Mouse (Mus musculus): ENCODE data around the gene Itpka. TPM values are rescaled to one million over a fixed set of nuclear protein-coding genes. Genes with fewer than 3 reads are reported as not detected.

Gene Itpka
- 0.35 TPM in 1 of 2 replicates, not detected in the other for total RNA-seq (2023)

DNA sequence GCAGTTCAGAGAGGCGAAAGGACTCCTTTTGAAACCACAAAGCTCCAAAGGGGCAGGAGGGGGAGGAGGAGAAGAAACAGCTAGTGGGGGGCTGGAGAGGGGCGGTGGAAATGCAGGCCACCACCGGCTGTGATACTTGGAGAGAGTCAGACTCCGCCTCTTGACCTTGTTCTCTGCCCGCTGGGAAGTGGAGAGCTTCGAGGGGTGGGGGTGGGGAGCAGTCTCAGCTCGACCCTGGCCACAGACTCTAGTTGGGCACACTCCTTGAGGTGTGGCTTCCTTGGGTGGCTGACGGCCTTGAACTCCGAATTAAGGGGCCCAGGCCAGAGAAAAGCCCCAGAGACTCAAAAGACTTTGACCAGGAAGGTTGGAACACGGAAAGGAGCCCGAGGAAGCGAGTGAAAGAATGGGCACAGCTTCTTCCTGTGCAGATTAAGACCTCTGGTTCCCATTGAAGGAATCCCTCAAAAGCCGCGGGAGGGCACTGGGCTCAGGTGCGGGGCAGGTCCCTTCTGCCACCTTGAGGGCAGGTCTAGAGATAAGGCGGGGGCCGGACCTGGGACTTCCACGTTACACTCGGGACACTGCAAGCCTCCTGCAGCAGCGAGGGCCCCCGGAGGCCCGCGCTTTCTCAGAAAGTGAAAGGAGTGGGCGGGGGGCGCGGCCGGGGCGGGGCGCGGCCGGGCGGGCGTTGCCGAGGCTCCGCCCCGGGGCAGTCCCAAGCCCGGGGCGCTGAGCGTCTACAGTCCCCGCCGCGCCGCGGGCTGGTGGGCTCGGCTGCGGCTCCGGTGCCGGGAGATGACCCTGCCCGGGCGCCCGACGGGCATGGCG, at the start of gene Itpka:
TSS of gene Itpka (plus strand) at position 757 of the 831 bp plus-strand sequence.

DNA sequence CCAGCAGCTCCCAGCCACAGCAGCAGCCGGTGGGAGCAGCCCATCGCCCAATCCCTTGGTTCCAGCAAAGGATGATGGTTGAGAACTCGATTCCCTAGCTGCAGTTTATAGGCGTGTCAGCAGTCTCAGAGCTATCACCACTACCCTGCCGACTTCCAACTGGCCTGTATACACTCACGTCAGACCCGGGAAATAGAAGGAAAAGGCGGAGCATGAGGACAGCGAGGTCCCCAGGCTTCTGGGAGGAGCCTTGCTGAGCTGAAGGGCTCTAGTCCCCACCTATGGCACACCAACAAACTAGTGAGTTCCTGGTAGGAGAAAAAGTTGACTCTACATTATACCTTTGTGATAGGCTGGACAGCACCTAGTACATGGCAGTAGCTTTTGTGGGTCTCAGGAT, 18.1 kb downstream of the Itpka start, which contains the start of gene Ltk:
TSS of gene Ltk (minus strand) at position 181 of the 400 bp plus-strand sequence.

DNA sequence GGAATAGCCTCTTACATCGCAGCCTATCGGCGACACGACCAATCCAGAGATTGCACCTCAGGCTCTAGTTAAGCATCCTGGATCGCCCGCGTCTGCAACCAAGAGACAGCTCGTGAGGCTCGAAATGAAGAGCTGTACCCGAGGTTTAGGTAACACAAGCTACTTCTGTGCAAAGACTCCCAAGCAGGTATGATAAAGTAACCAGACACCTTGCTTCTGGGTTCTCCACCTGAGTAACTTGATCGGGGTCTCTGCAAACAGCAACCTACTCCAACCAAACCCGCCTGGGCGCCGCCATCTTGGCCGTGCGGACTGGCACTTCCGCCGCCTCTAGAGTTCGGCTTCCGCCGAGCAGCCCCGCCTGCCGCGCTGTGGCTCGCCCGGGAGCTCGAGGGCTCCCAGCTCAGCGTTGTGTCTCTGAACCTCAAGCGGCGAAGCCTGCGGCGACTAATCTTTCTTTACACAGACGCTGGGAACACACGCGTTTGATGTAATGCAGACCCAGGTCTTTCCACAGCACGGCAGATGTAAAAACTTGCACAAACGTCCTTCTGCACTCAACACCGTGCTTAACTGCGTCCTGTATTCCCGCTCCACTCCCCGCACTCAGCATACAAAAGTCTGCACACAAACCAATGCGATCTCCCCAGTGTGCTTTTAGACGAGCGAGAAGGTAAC, 45.2 kb downstream of the Itpka start, which contains the start of gene Rpap1:
TSS of gene Rpap1 (minus strand) at position 332 of the 678 bp plus-strand sequence.

DNA sequence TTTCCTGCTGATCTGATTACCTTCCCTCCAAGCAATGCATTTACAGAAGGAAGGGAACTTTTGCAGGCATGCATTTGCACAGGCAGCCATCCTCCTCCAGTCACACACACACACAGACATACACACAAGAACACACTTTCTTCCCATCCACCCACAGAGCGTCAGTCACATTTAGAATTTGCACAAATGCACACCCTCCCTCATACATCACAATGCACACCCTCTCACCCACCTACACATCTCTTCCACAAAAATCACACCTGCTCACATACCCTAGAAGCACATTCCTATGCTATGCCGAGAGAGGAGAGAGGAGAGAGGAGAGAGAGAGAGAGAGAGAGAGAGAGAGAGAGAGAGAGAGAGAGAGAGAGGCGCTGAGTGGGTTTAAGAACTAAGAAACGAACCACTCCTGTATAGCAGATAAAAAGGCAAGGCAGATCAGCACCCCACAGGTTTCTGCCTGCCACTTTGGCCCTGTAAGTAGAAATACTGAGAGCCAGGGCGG, 55.2 kb downstream of the Itpka start, which contains the start of gene Tyro3:
TSS of gene Tyro3 (plus strand) at position 455 of the 505 bp plus-strand sequence.

Other genes with a start within 250 kb of the Itpka start
- gene Exd1, start 194.7 kb upstream of the Itpka start, total RNA-seq (2023) = 0.38 and 0.64 TPM in 2 replicates
- 216 and 286 TPM in 2 replicates for gene Chp1, start 194.6 kb upstream of the Itpka start, total RNA-seq (2023)
- gene Nusap1, start 124.0 kb upstream of the Itpka start, total RNA-seq (2023) = 26.3 and 30.9 TPM in 2 replicates
- gene Oip5, start 123.9 kb upstream of the Itpka start, total RNA-seq (2023) = 4.9 and 5.5 TPM in 2 replicates
- 7.2 and 8.2 TPM in 2 replicates for gene Ndufaf1, start 79.5 kb upstream of the Itpka start, total RNA-seq (2023)
- gene Rtf1, start 67.3 kb upstream of the Itpka start, total RNA-seq (2023) = 39.4 and 56.0 TPM in 2 replicates
- 0.39 TPM in 1 of 2 replicates, not detected in the other for gene Ltk, start 18.1 kb downstream of the Itpka start, total RNA-seq (2023)
- gene Rpap1, start 45.2 kb downstream of the Itpka start, total RNA-seq (2023) = 7.1 and 7.9 TPM in 2 replicates
- not detected in 2 replicates for gene Tyro3, start 55.4 kb downstream of the Itpka start, total RNA-seq (2023)
- 32.5 and 46.9 TPM in 2 replicates for gene Mga, start 154.9 kb downstream of the Itpka start, total RNA-seq (2023)
- 3.3 and 5.3 TPM in 2 replicates for gene Mapkbp1, start 230.4 kb downstream of the Itpka start, total RNA-seq (2023)